Mouse (Mus musculus) v-Abl transformed pro-B cells (cell line): ENCODE measurements around the gene Inpp5d.

ENCODE experiments used
- in situ Hi-C, 2 experiments: fragments of 400-800 bp; cut with MboI; formaldehyde crosslinking; loops; one replicate each; pipeline ENCODE4 v1.15.1; 2025; ENCODE audit not compliant: unreplicated experiment in 2 of 2

The Inpp5d gene

GRCm38 (mm10) chr1:87620211-87620668 is at the start of gene Inpp5d:
Inpp5d (plus strand) TSS chr1:87620312.
- in situ Hi-C loops, result loop anchor here (5.0 kb wide), 2 partner anchors 37 to 42 kb away; no protein-coding TSS in a partner anchor

GRCm38 (mm10) chr1:87573261-87573660 is 46.9 kb upstream of the Inpp5d start:
- in situ Hi-C loops, result no loop called here

DNA sequence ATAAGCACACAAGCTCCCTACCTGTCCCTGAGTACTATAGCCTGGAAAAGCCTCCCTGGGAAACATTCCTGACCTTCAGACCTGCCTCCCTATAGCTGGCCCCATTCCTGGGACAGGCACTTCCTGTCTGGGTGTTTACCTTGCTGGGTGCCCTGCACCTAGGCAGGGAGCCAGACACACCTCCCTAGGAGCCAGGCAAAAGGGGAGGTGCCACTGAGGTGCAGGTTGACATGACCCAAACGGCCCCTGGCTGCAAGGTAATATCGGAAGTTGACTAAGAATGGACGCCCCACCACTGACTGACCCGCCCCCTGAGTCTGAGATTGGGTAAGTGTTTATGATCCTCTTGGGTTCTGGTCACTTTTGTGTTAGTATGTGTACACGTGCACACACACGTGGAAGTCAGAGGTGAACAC is 46.3 kb upstream of the Inpp5d start, which contains the start of gene Ngef:
Gene Ngef (minus strand): TSS at position 71 of the 416 bp plus-strand sequence.
- in situ Hi-C loops, result no loop called here

GRCm38 (mm10) chr1:87574353-87574752 is 45.8 kb upstream of the Inpp5d start:
- in situ Hi-C loops, result no loop called here

DNA sequence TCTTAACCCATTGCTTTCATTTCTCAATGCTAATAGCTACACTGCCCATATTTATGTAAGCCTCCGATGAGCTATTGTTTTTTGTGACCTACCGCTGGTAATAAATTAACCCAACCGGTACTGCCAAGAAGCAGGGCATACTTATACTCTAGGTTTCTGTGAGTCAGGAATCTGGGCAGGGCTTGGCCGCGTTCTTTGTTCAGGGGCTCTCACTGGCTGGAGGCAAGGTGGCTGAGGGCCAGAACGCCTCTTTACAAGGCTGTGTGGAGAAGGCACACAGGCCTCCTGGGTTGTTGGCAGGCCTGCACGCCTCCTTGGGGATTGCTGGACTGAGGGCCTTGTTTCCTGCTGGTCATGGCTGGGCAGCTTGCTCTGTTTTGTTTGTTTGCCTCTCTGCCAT is 45.3 kb upstream of the Inpp5d start:
- in situ Hi-C loops, result loop anchor here in 1 of 2 experiments (25.0 kb wide), 1 partner anchor 87 kb away; no protein-coding TSS in a partner anchor

DNA sequence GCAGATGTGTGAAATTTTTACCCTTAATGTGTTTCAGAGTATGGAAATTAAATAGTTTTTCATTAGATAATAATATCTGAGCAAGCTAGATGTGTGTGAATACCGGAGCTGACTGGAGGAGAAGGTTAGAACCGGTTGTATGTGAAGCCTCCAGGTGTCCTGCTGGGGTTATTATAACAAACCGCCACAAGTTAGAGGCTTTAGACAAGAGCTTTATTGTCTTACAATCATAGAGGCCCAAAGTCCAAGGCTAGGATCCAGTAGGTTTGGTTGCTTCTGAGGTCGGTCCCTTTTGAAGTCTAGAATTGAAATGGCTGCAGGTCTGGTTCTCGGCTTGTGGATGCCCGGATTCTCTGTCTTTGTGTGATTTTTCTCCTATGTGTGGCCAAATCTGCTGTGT is 41.1 kb upstream of the Inpp5d start:
- in situ Hi-C loops, result loop anchor here in 1 of 2 experiments (25.0 kb wide), 1 partner anchor 92 kb away; no protein-coding TSS in a partner anchor

DNA sequence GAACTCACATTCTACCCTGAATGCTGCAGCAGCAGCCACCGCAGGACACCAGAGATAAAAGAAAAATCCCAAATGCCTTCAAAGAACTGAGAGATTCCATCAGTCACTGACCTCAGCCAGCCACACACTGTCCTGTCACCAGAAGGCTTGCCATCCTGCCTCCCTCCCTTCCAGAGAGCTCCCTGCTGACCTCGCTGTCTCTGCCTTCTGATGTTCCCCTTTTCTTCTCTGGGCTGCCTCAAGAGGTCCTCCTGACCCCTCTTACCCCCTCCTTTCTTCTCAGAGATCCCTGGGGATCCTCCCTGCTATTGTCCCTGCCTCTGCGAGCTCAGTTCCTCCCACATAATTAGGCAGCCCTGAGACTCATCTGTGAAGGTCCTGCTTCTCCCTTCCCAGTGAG is 39.3 kb upstream of the Inpp5d start:
- in situ Hi-C loops, result loop anchor here in 1 of 2 experiments (25.0 kb wide), 1 partner anchor 94 kb away; no protein-coding TSS in a partner anchor

- in situ Hi-C loops, result loop anchor here in 1 of 2 experiments (25.0 kb wide), 1 partner anchor 102 kb away; no protein-coding TSS in a partner anchor
Observed at GRCm38 (mm10) chr1:87589162-87589561, 30.9 kb upstream of the Inpp5d start.

- in situ Hi-C loops, result loop anchor here in 1 of 2 experiments (25.0 kb wide), 1 partner anchor 103 kb away; no protein-coding TSS in a partner anchor
Observed at GRCm38 (mm10) chr1:87589980-87590379, 30.1 kb upstream of the Inpp5d start.

DNA sequence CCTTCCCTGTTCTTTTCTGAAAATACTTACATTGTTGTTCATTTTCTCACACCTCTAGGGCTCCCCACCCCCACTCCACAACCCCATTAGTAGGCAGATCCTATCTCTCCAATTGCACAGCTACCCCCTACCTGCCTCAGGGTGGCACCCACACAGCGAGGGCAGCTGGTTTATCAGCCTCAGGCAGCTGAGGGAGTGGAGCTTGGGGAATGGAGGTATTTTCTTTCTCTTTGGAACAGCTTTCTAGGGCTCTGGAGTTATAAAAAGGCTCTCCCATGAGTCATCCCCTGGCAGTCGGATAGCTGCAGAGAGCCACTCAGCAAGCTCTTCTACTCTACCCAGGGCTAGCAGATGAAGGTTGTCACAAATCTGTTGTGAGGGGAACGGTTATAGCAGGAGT is 25.9 kb upstream of the Inpp5d start:
- in situ Hi-C loops, result loop anchor here in 1 of 2 experiments (25.0 kb wide), 1 partner anchor 107 kb away; no protein-coding TSS in a partner anchor

- in situ Hi-C loops, result loop anchor here in 1 of 2 experiments (25.0 kb wide), 1 partner anchor 107 kb away; no protein-coding TSS in a partner anchor
Observed at GRCm38 (mm10) chr1:87594671-87595070, 25.4 kb upstream of the Inpp5d start.

DNA sequence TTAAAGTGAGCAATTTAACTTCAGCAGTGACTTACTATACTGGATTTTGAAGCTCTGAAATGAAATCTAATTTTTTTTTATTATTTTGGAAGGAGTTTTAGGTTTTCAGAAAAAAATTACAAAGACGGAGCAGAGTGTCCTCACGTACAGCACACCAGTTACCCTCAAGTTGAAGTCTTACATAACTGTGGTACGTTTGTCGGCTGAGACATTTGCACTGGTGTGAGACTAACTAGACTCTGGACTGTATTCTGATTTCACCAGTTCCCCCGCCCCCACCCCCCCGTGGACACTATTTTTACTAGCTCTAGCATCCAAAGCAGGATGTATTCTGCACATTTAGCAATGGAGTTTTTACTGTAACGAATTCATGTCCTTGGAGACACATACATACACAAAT is 19.6 kb upstream of the Inpp5d start:
- in situ Hi-C loops, result no loop called here

DNA sequence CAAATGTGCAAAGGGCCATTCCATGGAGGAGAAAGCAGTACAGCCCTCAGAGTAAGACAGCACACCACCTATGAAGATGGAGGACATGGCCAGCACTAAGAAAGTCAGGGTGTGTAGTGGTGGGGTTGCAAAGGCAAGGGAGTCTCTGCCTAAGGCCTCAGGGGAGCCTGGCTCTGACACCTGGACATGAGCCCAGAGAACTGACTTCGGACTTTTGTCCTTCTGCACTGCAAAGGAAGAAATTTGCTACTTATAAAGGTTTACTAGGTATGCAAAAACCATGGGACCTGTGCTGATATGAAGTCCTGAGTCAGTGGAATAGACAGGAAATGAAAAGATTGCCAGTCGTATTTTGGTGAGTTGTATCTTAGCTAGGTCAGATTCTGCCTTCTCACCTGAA is 18.3 kb upstream of the Inpp5d start:
- in situ Hi-C loops, result no loop called here

GRCm38 (mm10) chr1:87603389-87603788 is 16.7 kb upstream of the Inpp5d start:
- in situ Hi-C loops, result no loop called here

DNA sequence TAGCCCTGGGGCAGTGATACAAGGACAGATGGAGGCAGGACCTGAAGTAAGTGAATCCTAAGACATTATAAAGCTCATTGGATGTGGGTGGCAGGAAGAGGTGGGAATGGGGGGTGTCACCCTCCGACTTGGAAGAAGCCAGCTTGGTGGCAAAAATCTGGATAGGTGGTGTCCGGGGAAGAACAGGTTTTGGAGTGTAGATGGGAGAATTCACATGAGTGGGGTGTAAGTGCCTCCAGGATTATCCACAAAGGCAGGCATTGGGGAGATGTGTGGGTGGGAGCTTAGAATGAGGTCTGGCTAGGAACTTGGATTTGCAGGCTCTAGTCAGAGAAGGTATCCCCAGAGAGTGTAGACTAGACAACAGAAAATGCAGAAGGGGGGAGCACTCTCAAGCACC is 14.8 kb upstream of the Inpp5d start:
- in situ Hi-C loops, result no loop called here

DNA sequence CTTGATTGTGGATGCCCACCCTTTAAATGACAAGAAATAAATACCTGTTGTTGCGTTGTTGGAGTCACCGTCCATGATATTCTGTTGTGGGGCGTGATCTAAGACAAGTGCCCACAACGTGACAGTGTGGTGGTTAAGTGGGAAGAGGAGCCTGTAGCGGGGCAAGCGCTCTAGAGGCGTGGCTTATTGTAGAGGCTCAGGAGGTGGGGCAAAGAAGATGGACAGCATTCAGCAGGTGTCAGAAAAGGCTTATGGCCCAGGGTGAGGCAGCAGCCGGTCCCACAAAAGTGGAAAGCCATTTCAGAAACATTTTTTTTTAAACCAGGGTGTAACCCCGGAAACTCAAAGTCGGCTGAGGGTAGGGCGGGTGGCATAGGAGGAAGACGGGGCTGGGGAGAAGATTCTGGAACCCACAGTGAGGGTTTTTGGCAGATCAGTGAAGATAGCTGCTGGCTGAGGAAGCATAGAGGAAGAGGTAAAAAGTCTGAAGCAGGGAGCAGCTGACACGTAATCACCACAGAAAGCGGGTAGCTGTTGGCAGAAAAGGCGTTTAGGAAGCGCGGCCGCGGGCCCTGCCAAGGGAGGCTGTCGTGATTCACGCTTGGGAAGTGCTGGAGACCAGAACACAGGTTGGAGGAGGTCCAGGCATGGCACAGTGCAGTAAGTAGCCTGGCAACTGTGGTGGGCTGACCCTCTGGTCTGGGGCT is 12.6 kb upstream of the Inpp5d start:
- in situ Hi-C loops, result no loop called here

- in situ Hi-C loops, result no loop called here
Observed at GRCm38 (mm10) chr1:87608416-87609046, 11.6 kb upstream of the Inpp5d start.

- in situ Hi-C loops, result no loop called here
Observed at GRCm38 (mm10) chr1:87614576-87615295, 5.4 kb upstream of the Inpp5d start.

GRCm38 (mm10) chr1:87620693-87621092 is 581 bp downstream of the Inpp5d start:
- in situ Hi-C loops, result loop anchor here (5.0 kb wide), 2 partner anchors 37 to 42 kb away; no protein-coding TSS in a partner anchor

DNA sequence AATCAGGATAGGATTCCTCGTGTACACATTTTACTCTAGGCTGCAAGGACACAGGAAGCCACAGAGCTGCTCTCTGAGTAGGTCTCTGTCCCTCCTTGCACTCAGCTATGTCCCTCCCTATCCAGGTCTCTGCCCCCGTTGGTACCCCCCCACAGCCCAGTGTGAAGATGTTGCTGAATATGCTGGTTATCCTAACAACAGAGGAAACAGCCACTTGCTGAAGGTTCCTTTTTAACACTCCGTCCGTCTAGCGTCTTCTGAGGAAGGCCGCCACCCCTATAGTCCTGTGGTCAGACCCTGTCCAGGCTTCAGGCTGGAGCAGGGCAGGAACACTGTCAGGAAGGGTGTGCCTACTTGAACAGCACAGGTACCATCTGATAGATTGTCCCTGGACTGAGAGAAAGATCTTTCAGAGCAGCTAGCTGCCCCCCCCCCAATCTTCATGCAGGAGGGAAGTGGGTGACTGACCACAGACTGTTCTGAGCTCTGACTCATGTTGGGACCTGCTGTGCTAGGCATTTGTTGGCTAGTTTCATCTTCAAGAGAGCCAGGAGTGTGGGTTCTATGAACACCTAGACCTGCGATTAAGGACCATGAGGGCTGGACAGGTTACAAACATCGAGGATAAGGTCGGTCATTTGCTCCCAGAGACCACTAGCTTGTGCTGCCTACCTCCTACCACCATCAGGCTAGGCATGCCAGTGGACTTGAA is 1.2 kb downstream of the Inpp5d start:
- in situ Hi-C loops, result loop anchor here (5.0 kb wide), 2 partner anchors 36 to 41 kb away; no protein-coding TSS in a partner anchor
